Mouse (Mus musculus): ENCODE results near the gene Il20rb.

The Il20rb gene

GRCm38 (mm10) chr9:100486431-100486830 lies at the start of gene Il20rb:
Gene Il20rb (minus strand): TSS chr9:100486788.
- no peak for DNase-seq (ENCODE audit: low spot score)

GRCm38 (mm10) chr9:100535618-100536262 lies 49.2 kb upstream of the Il20rb start:
- DNase-seq (ENCODE audit: low spot score) = peak; percentile 13

- DNase-seq (ENCODE audit: low spot score) = no peak
These were observed 48.1 kb upstream of the Il20rb start for GRCm38 (mm10) chr9:100534686-100535085.

- DNase-seq (ENCODE audit: low spot score) = no peak
These were observed 46.4 kb upstream of the Il20rb start for GRCm38 (mm10) chr9:100532847-100533505.

GRCm38 (mm10) chr9:100531296-100531695 lies 44.7 kb upstream of the Il20rb start:
- no peak for DNase-seq (ENCODE audit: low spot score)

- DNase-seq (ENCODE audit: low spot score) = no peak
These were observed 38.6 kb upstream of the Il20rb start for GRCm38 (mm10) chr9:100525225-100525624.

- DNase-seq (ENCODE audit: low spot score) = no peak
These were observed 35.4 kb upstream of the Il20rb start for GRCm38 (mm10) chr9:100522029-100522428.

GRCm38 (mm10) chr9:100520586-100520985 lies 34.0 kb upstream of the Il20rb start:
- peak; percentile 59 for DNase-seq (ENCODE audit: low spot score)

GRCm38 (mm10) chr9:100520012-100520411 lies 33.4 kb upstream of the Il20rb start:
- no peak for DNase-seq (ENCODE audit: low spot score)

- DNase-seq (ENCODE audit: low spot score) = no peak
These were observed 21.0 kb upstream of the Il20rb start for GRCm38 (mm10) chr9:100507581-100507980.

- DNase-seq (ENCODE audit: low spot score) = peak; percentile 88
These were observed 20.1 kb upstream of the Il20rb start for GRCm38 (mm10) chr9:100506652-100507051.

GRCm38 (mm10) chr9:100505498-100505897 lies 18.9 kb upstream of the Il20rb start:
- no peak for DNase-seq (ENCODE audit: low spot score)

- no peak for DNase-seq (ENCODE audit: low spot score)
These were observed 7.1 kb upstream of the Il20rb start for GRCm38 (mm10) chr9:100493611-100494261.

- no peak for DNase-seq (ENCODE audit: low spot score)
These were observed 4.8 kb upstream of the Il20rb start for GRCm38 (mm10) chr9:100491424-100491823.

GRCm38 (mm10) chr9:100488969-100489368 lies 2.4 kb upstream of the Il20rb start:
- DNase-seq (ENCODE audit: low spot score) = no peak

GRCm38 (mm10) chr9:100488056-100488713 lies 1.6 kb upstream of the Il20rb start:
- no peak for DNase-seq (ENCODE audit: low spot score)

GRCm38 (mm10) chr9:100483318-100483717 lies 3.3 kb downstream of the Il20rb start:
- DNase-seq (ENCODE audit: low spot score) = no peak

GRCm38 (mm10) chr9:100481626-100482025 lies 5.0 kb downstream of the Il20rb start:
- DNase-seq (ENCODE audit: low spot score) = no peak

GRCm38 (mm10) chr9:100474056-100474455 lies 12.5 kb downstream of the Il20rb start:
- DNase-seq (ENCODE audit: low spot score) = no peak

GRCm38 (mm10) chr9:100473361-100473760 lies 13.2 kb downstream of the Il20rb start:
- DNase-seq (ENCODE audit: low spot score) = no peak

GRCm38 (mm10) chr9:100472931-100473330 lies 13.7 kb downstream of the Il20rb start:
- DNase-seq (ENCODE audit: low spot score) = no peak

- DNase-seq (ENCODE audit: low spot score) = no peak
These were observed 15.0 kb downstream of the Il20rb start for GRCm38 (mm10) chr9:100471605-100471953.

Data from adipocyte (in vitro differentiated cells).